Mouse (Mus musculus) layer of hippocampus, adult 8-10 months (tissue): ENCODE data around the gene Hist1h4f. TPM values are rescaled to one million over a fixed set of nuclear protein-coding genes. Genes with fewer than 3 reads are reported as not detected.
A peak's percentile ranks its signal among the peaks of the same experiment; 100 is the strongest.

Source experiments
- DNase-seq, 2 experiments: peaks; one replicate each; pipeline ENCODE4 v3.0.0; 2022; ENCODE audit warnings: low spot score in 2 of 2
- microRNA-seq, 2 experiments: library from miRNA; unstranded; fragments of <30 nt; microRNA quantifications; one replicate each; pipeline ENCODE4 v1.2.0; 2022
- total RNA-seq, 4 experiments: library from RNA; stranded (reverse); gene quantifications; 2 replicates each; pipeline ENCODE4 v1.2.4; 2022

The Hist1h4f gene
- total RNA-seq, 4 experiments from 2014 or later, result 104 to 155 (median 119) TPM

GRCm38 (mm10) chr13:23515826-23516620 lies 35.4 kb downstream of the Hist1h4f start:
- no peak for DNase-seq

- DNase-seq, result no peak
Observed at GRCm38 (mm10) chr13:23515281-23515680, 36.2 kb downstream of the Hist1h4f start.

- no peak for DNase-seq
Observed at GRCm38 (mm10) chr13:23513517-23513916, 37.9 kb downstream of the Hist1h4f start.

GRCm38 (mm10) chr13:23510127-23510526 lies 41.3 kb downstream of the Hist1h4f start:
- DNase-seq, result no peak

GRCm38 (mm10) chr13:23506819-23507515 lies 44.5 kb downstream of the Hist1h4f start:
- no peak for DNase-seq

- DNase-seq, result no peak
Observed at GRCm38 (mm10) chr13:23506351-23506750, 45.1 kb downstream of the Hist1h4f start.

GRCm38 (mm10) chr13:23505662-23506345 lies 45.6 kb downstream of the Hist1h4f start:
- no peak for DNase-seq

GRCm38 (mm10) chr13:23503797-23504196 lies 47.7 kb downstream of the Hist1h4f start:
- peak in 1 of 2 experiments; percentile 65 for DNase-seq

GRCm38 (mm10) chr13:23502916-23503315 lies 48.5 kb downstream of the Hist1h4f start:
- no peak for DNase-seq

- no peak for DNase-seq
Observed at GRCm38 (mm10) chr13:23502031-23502567, 49.3 kb downstream of the Hist1h4f start.

- no peak for DNase-seq
Observed at GRCm38 (mm10) chr13:23501511-23501910, 49.9 kb downstream of the Hist1h4f start.

Small RNA genes lying within 50 kb of the gene (microRNA-seq; reads per million reads assigned to microRNA genes)
- 0 reads per million in 2 experiments for gene Gm44297
- 0 reads per million in 2 experiments for gene Gm44359
- 0 reads per million in 2 experiments for gene Gm44394
- gene n-TStga1, result 0 reads per million in 2 experiments

Other genes with a start within 250 kb of the Hist1h4f start
- 10 to 100 TPM; 26.0 to 33.5 (median 30.2) TPM for gene Zfp322a, start 182.4 kb downstream of the Hist1h4f start, total RNA-seq
- gene Abt1, start 127.8 kb downstream of the Hist1h4f start, total RNA-seq, result 1 to 10 TPM; 8.0 to 9.0 (median 8.7) TPM
- gene Btn1a1, start 85.7 kb downstream of the Hist1h4f start, total RNA-seq, result not detected
- gene Btn2a2, start 62.8 kb downstream of the Hist1h4f start, total RNA-seq, result 1 to 10 TPM in 2 of 4 experiments, under 1 TPM in 2; 0.80 to 1.9 (median 1.1) TPM
- gene Hist1h4h, start 20.6 kb downstream of the Hist1h4f start, total RNA-seq, result 100 to 1,000 TPM; 236 to 302 (median 261) TPM
- gene Hist1h2af, start 17.7 kb downstream of the Hist1h4f start, total RNA-seq, result 1 to 10 TPM in 3 of 4 experiments, not detected in 1; 1.6 to 6.5 (median 1.8) TPM
- gene Hist1h3g, start 16.2 kb downstream of the Hist1h4f start, total RNA-seq, result 1 to 10 TPM; 1.2 to 3.4 (median 2.2) TPM
- under 1 TPM; 0.34 to 0.73 (median 0.61) TPM for gene Hist1h2bh, start 8.3 kb downstream of the Hist1h4f start, total RNA-seq
- 10 to 100 TPM; 12.5 to 15.7 (median 14.2) TPM for gene Hist1h3f, start 7.6 kb downstream of the Hist1h4f start, total RNA-seq
- 1 to 10 TPM; 2.5 to 3.3 (median 2.8) TPM for gene Hist1h1d, start 1.6 kb upstream of the Hist1h4f start, total RNA-seq
- 10 to 100 TPM; 34.8 to 43.2 (median 40.0) TPM for gene Hist1h3e, start 10.7 kb upstream of the Hist1h4f start, total RNA-seq
- gene Hist1h2ae, start 19.6 kb upstream of the Hist1h4f start, total RNA-seq, result 1 to 10 TPM; 3.3 to 7.7 (median 4.9) TPM
- gene Hist1h2bg, start 19.7 kb upstream of the Hist1h4f start, total RNA-seq, result 10 to 100 TPM; 57.3 to 67.6 (median 60.8) TPM
- gene Hist1h2bf, start 22.5 kb upstream of the Hist1h4f start, total RNA-seq, result 10 to 100 TPM; 19.2 to 30.0 (median 24.4) TPM
- gene Hist1h2ad, start 22.7 kb upstream of the Hist1h4f start, total RNA-seq, result 10 to 100 TPM in 1 of 4 experiments, 1 to 10 TPM in 3; 3.0 to 11.0 (median 5.7) TPM
- 10 to 100 TPM in 2 of 4 experiments, 1 to 10 TPM in 2; 8.2 to 11.5 (median 10.5) TPM for gene Hist1h3d, start 24.1 kb upstream of the Hist1h4f start, total RNA-seq
- gene Hist1h4d, start 29.9 kb upstream of the Hist1h4f start, total RNA-seq, result 100 to 1,000 TPM; 106 to 128 (median 119) TPM
- 10 to 100 TPM in 2 of 4 experiments, 1 to 10 TPM in 2; 7.9 to 10.8 (median 9.3) TPM for gene Hist1h2be, start 69.5 kb upstream of the Hist1h4f start, total RNA-seq
- 10 to 100 TPM; 36.1 to 50.5 (median 42.7) TPM for gene Hist1h1e, start 70.9 kb upstream of the Hist1h4f start, total RNA-seq
- gene Hist1h2ac, start 132.3 kb upstream of the Hist1h4f start, total RNA-seq, result 1 to 10 TPM; 1.4 to 3.1 (median 2.7) TPM
- gene Hist1h2bc, start 132.6 kb upstream of the Hist1h4f start, total RNA-seq, result 10 to 100 TPM; 33.4 to 55.2 (median 44.8) TPM
- under 1 TPM in 1 of 4 experiments, not detected in 3; 0.50 TPM for gene Hist1h1t, start 144.2 kb upstream of the Hist1h4f start, total RNA-seq
- gene Hist1h4c, start 146.8 kb upstream of the Hist1h4f start, total RNA-seq, result 10 to 100 TPM; 71.6 to 90.3 (median 85.0) TPM
- gene Hfe, start 159.2 kb upstream of the Hist1h4f start, total RNA-seq, result 1 to 10 TPM; 3.9 to 9.4 (median 7.0) TPM
- gene Hist1h1c, start 187.2 kb upstream of the Hist1h4f start, total RNA-seq, result 10 to 100 TPM; 39.1 to 69.2 (median 53.5) TPM
- gene Hist1h3c, start 194.0 kb upstream of the Hist1h4f start, total RNA-seq, result 1 to 10 TPM in 3 of 4 experiments, not detected in 1; 1.7 to 3.1 (median 2.7) TPM
- 10 to 100 TPM; 14.1 to 21.7 (median 16.7) TPM for gene Hist1h2bb, start 195.1 kb upstream of the Hist1h4f start, total RNA-seq
- gene Hist1h2ab, start 199.5 kb upstream of the Hist1h4f start, total RNA-seq, result 10 to 100 TPM; 18.6 to 28.1 (median 23.5) TPM
- 10 to 100 TPM in 2 of 4 experiments, 1 to 10 TPM in 2; 3.1 to 10.4 (median 8.0) TPM for gene Hist1h3b, start 200.6 kb upstream of the Hist1h4f start, total RNA-seq
- gene Hist1h4b, start 205.4 kb upstream of the Hist1h4f start, total RNA-seq, result 10 to 100 TPM; 47.4 to 67.0 (median 59.9) TPM
- 10 to 100 TPM; 31.9 to 42.9 (median 37.9) TPM for gene Hist1h4a, start 209.6 kb upstream of the Hist1h4f start, total RNA-seq
- gene Hist1h3a, start 210.7 kb upstream of the Hist1h4f start, total RNA-seq, result 10 to 100 TPM; 22.7 to 39.9 (median 29.0) TPM
- 10 to 100 TPM; 12.6 to 19.3 (median 16.9) TPM for gene Hist1h1a, start 212.0 kb upstream of the Hist1h4f start, total RNA-seq
- not detected for gene Trim38, start 218.3 kb upstream of the Hist1h4f start, total RNA-seq